Mouse (Mus musculus) forebrain, embryonic 11.5 days (tissue): ENCODE measurements around the gene Eps15l1. TPM values are rescaled to one million over a fixed set of nuclear protein-coding genes. Genes with fewer than 3 reads are reported as not detected.

ENCODE experiments used
- ATAC-seq: fragments of 200-750 bp; cut with Nextera tagmentation; replicated peaks from 2 replicates; pipeline ENCODE4 v1.8.0; 2017; ENCODE audit warnings: moderate TSS enrichment; ENCODE audit not compliant: low FRiP score
- DNase-seq: peaks from one replicate; pipeline ENCODE4 v3.0.0-alpha.2; 2017; ENCODE audit warnings: low spot score
- H3K27ac ChIP-seq: fragments of 300-500 bp; sonication (generic); 2 replicates; pipeline ENCODE4 v1.5.1; 2014; ENCODE audit warnings: low read depth, low read length
- H3K27me3 ChIP-seq: fragments of 300-500 bp; sonication (generic); 2 replicates; pipeline ENCODE4 v1.6.1; 2014; ENCODE audit warnings: mild to moderate bottlenecking, low read length, mixed read lengths; ENCODE audit not compliant: control insufficient read depth, insufficient read depth
- H3K36me3 ChIP-seq: fragments of 300-500 bp; sonication (generic); 2 replicates; pipeline ENCODE4 v1.6.1; 2014; ENCODE audit warnings: mild to moderate bottlenecking, low read length, moderate library complexity, mixed read lengths; ENCODE audit not compliant: control insufficient read depth, insufficient read depth
- H3K4me1 ChIP-seq: fragments of 300-500 bp; sonication (generic); replicated peaks from 2 replicates; pipeline ENCODE4 v1.6.1; 2014; ENCODE audit warnings: low read length, mixed read lengths; ENCODE audit not compliant: control insufficient read depth, insufficient read depth
- H3K4me2 ChIP-seq: fragments of 300-500 bp; sonication (generic); 2 replicates; pipeline ENCODE4 v1.6.1; 2014; ENCODE audit warnings: low read depth, mild to moderate bottlenecking, low read length, moderate library complexity, mixed read lengths; ENCODE audit not compliant: severe bottlenecking
- H3K4me3 ChIP-seq: fragments of 300-500 bp; sonication (generic); 2 replicates; pipeline ENCODE4 v1.5.1; 2014; ENCODE audit warnings: low read depth, low read length
- H3K9ac ChIP-seq: fragments of 300-500 bp; sonication (generic); 2 replicates; pipeline ENCODE4 v1.6.1; 2014; ENCODE audit warnings: low read length
- H3K9me3 ChIP-seq: fragments of 300-500 bp; sonication (generic); 2 replicates; pipeline ENCODE4 v1.6.1; 2016; ENCODE audit warnings: low read length, mixed read lengths; ENCODE audit not compliant: control insufficient read depth
- WGBS: fragments of 180-500 bp; shearing (Covaris S2); extraction: QIAGEN DNeasy Blood & Tissue Kit; methylation state at CpG from one replicate; pipeline ENCODE4 v1.1.7; 2014; 5-methylcytosine and 5-hydroxymethylcytosine counted together
- polyA plus RNA-seq: library from polyadenylated mRNA; unstranded; fragments of >200 nt; fragmentation: Nextera tagmentation; extraction: Ambion mirVana; gene quantifications from 2 replicates; pipeline ENCODE4 v1.2.1, GENCODE M21; 2014

Eps15l1 gene
- polyA plus RNA-seq, 1 experiment from 2014 or later: 78.4 TPM

DNA sequence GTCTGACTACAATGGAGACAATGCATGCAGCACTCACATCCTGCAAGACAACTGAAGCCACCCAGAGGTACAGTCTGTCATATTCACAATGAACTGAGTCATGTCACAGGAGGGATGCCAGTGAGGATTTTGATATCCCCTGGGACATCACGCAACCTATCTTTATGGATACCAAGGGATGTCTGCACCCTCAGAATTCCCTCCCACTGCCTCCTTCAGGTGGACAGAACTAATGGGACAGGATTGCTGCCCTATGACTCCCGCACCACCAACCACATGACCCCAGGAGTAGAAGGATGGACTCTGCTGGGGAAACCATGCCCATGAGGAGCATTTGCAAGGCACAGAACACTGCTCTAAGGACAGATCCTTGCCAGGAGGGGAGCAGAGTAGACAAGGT, 54.8 kb downstream of the Eps15l1 start:
- Histone ChIP-seq H3K4me2 (no peak overlapping the region), H3K27ac (no peak overlapping the region), H3K9ac (no peak overlapping the region), H3K4me1 (no peaks in the 10 kb centered on the region), H3K36me3 (peaks cover 6% of the 10 kb centered on the region), H3K4me3 (no peak overlapping the region), H3K27me3 (no peaks in the 10 kb centered on the region), H3K9me3 (no peaks in the 10 kb centered on the region)
- ATAC-seq: no peak
- 96% methylated on average over 2 of the region's 2 CpGs for WGBS
- no peak for DNase-seq

DNA sequence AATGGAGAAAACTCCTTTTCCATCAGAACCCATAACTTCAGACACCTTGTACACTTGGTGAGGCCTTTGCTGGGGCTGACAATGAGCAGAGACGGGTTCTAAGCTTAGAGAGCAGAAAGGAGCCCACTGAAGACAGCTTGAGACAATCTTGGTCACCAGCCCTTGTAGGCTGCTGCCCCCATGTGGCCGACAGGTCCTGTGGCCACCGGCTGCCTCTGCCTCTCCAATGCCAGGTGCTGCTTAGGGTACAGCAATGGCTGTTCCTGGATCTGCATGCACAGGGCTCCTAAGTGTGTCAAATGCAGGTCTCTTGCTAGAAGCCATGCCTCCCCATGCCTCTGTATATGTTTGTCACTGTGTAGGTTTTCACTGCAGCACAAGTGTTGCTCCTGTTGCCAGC, 55.4 kb downstream of the Eps15l1 start:
- no peaks in the 10 kb centered on the region for H3K4me1 ChIP-seq

DNA sequence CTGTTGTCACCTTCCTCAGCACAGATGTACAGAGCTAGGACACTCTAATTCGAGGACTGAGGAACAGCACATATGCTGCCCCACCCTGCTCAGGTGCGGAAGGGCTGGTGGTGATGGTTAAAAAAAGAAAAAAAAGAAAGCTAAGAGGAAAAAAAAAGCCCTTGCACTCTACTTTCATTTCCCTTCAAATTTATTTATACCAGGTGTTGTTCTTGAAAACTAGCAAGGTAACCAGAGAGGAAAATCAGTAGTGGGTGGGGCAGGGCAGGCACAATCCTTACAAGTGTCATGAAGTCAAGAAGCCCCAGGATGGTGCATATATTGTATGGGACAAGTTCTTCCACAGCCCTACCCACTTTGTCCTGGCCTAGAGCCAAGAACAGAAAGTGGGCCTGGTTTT, 56.2 kb downstream of the Eps15l1 start:
- H3K4me2 ChIP-seq: no peak overlapping the region
- no peaks in the 10 kb centered on the region for H3K9me3 ChIP-seq
- H3K4me3 ChIP-seq: no peak overlapping the region
- H3K4me1 ChIP-seq: no peaks in the 10 kb centered on the region
- H3K36me3 ChIP-seq: peaks cover 4% of the 10 kb centered on the region
- DNase-seq (no peak), ATAC-seq (no peak)
- no peaks in the 10 kb centered on the region for H3K27me3 ChIP-seq
- WGBS: 97% methylated on average over 2 of the region's 2 CpGs
- no peak overlapping the region for H3K9ac ChIP-seq
- no peak overlapping the region for H3K27ac ChIP-seq

More for the DNA sequence above, 55.4 kb downstream of the Eps15l1 start:
- H3K27ac ChIP-seq: no peak overlapping the region
- WGBS: 26% methylated on average over 3 of the region's 3 CpGs
- no peaks in the 10 kb centered on the region for H3K9me3 ChIP-seq
- DNase-seq (peak; percentile 77), ATAC-seq (no peak)
- peaks cover 6% of the 10 kb centered on the region for H3K36me3 ChIP-seq
- no peak overlapping the region for H3K4me2 ChIP-seq
- H3K27me3 ChIP-seq: no peaks in the 10 kb centered on the region
- no peak overlapping the region for H3K9ac ChIP-seq
- no peak overlapping the region for H3K4me3 ChIP-seq

DNA sequence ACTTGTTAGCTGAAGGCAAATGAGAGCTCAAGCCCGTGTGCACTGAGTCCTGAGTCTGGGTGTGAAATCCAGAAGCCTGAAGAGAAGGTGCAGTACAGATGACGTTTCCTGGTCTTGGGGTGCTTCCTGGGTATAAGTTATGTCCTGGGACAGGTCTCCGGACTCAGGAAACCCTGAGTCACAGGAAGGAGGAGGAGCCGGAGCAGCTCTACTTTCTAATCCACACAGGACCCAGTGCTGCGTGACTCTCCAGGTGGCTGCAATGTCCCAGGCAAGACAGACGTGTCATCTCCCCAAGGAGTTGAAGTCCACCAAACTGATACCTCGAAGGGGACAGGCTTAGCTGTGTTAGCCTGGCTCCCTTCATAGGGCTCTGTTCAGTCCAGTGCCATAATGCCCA, 57.8 kb downstream of the Eps15l1 start:
- 86% methylated on average over 7 of the region's 7 CpGs for WGBS
- DNase-seq: no peak
- ATAC-seq: no peak

DNA sequence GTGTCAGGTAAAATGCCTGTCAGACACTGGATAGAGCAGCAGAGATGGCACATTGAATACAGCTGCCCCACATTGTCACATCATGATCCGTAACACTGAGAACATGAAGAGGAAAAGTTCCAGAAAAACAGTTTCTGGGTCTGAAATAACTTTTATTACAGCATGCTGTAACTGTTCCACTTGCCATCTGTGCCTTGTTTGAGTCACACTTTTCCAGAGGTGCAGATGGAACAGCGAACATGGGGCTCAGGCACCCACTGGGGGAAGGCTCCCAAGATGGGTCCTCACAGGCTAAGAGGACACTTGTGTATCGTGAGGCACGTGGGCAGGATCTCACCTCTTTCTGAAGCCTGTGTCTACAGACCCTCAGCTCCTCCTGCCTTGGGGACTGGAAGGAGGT, 58.5 kb downstream of the Eps15l1 start:
- H3K9me3 ChIP-seq: no peaks in the 10 kb centered on the region
- H3K9ac ChIP-seq: no peak overlapping the region
- no peaks in the 10 kb centered on the region for H3K4me1 ChIP-seq
- H3K4me2 ChIP-seq: no peak overlapping the region
- DNase-seq (no peak), ATAC-seq (no peak)
- 87% methylated on average over 4 of the region's 4 CpGs for WGBS
- no peak overlapping the region for H3K27ac ChIP-seq
- H3K27me3 ChIP-seq: no peaks in the 10 kb centered on the region
- no peak overlapping the region for H3K4me3 ChIP-seq
- H3K36me3 ChIP-seq: peaks cover 7% of the 10 kb centered on the region

More for the DNA sequence above, 57.8 kb downstream of the Eps15l1 start:
- no peak overlapping the region for H3K4me2 ChIP-seq
- H3K9ac ChIP-seq: no peak overlapping the region
- H3K4me3 ChIP-seq: no peak overlapping the region
- H3K36me3 ChIP-seq: peaks cover 7% of the 10 kb centered on the region
- no peak overlapping the region for H3K27ac ChIP-seq
- no peaks in the 10 kb centered on the region for H3K27me3 ChIP-seq
- H3K9me3 ChIP-seq: no peaks in the 10 kb centered on the region
- H3K4me1 ChIP-seq: no peaks in the 10 kb centered on the region

DNA sequence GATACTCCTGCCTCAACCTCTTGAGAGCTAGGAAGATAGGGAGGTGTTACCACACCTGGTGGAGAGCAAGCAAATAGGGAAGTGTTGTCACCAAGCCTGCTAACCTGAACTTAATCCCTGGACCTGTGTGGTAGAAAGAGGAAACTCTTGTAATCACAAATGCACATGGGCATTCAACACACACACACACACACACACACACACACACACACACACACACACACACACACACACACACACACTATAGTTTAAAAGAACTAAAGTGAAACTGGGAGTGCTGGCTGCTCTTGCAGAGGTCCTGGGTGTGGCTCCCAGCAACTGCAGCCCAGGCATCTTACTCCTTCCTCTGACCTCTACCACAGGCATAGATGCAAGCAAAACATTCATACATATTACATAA, 61.1 kb downstream of the Eps15l1 start:
- Histone ChIP-seq H3K36me3 (peaks cover 10% of the 10 kb centered on the region), H3K4me2 (no peak overlapping the region), H3K4me3 (no peak overlapping the region), H3K27me3 (no peaks in the 10 kb centered on the region), H3K9ac (no peak overlapping the region), H3K27ac (no peak overlapping the region), H3K9me3 (no peaks in the 10 kb centered on the region), H3K4me1 (no peaks in the 10 kb centered on the region)
- no peak for ATAC-seq
- no peak for DNase-seq

DNA sequence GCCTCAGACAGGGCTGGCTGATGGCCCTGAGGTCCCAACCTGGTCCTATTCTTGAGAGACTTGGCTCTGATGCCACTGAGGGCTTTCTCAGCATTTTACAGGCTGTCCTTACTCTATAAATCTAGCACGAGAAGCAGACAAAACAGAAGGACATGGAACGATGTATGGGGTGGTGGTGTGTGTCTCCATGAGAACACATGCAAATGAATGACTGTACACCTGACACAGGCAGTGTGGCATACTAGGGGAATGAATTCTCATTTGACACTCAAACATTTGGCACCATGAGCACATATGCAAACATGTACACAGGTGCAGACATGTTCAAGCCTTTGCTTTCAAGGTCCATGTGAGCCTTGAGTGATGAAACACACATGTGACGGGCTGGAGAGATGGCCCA, 64.7 kb downstream of the Eps15l1 start:
- Histone ChIP-seq H3K36me3 (peaks cover 10% of the 10 kb centered on the region), H3K27me3 (no peaks in the 10 kb centered on the region), H3K4me1 (no peaks in the 10 kb centered on the region), H3K4me2 (no peak overlapping the region), H3K4me3 (no peak overlapping the region), H3K27ac (no peak overlapping the region), H3K9ac (no peak overlapping the region), H3K9me3 (no peaks in the 10 kb centered on the region)
- no peak for DNase-seq
- no peak for ATAC-seq
- 90% methylated on average over 3 of the region's 3 CpGs for WGBS

DNA sequence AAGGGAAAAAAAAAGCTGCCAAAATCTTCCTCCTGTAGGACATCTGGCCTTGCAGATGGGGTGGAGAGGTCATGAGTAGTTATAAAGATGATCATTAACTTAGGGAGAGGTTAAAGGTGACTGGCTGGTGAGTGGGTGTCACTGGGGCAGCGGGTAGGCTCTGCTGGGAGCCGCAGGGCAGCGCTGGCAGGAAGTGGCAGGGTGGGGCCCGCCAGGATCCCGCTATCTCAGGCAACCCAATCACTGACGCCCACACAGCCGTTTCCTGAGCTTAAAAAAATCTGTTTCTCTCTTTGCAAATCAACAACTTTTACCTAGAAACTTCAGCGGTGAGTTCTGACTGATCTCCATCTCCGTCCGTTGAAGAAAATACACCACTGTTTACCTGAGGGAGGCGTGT, 67.0 kb downstream of the Eps15l1 start:
- H3K9ac ChIP-seq: no peak overlapping the region
- ATAC-seq (no peak), DNase-seq (no peak)
- H3K36me3 ChIP-seq: peaks cover 4% of the 10 kb centered on the region; the same call in 1 of the 2 replicates
- H3K27ac ChIP-seq: no peak overlapping the region
- no peak overlapping the region for H3K4me2 ChIP-seq
- no peaks in the 10 kb centered on the region for H3K4me1 ChIP-seq
- H3K4me3 ChIP-seq: no peak overlapping the region
- H3K27me3 ChIP-seq: no peaks in the 10 kb centered on the region
- 80% methylated on average over 11 of the region's 11 CpGs for WGBS
- no peaks in the 10 kb centered on the region for H3K9me3 ChIP-seq

DNA sequence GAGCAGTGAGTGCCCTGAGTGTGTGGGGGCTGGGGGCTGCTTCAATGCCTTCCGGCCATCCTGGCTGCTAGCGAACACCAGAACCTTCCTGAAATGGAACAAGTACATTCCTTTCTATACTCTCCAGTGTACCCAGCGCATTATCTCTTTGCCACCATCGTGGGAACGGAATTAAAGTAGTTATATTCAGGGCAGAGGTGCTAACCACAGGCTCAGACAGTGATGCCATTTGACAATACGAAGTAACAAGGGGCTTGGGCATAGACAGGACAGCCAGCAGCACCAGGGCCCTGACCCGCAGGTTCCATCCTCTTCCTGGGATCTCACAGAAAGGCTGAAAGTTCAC, 67.6 kb downstream of the Eps15l1 start:
- no peak overlapping the region for H3K4me2 ChIP-seq
- H3K4me1 ChIP-seq: no peaks in the 10 kb centered on the region
- no peaks in the 10 kb centered on the region for H3K9me3 ChIP-seq
- no peak overlapping the region for H3K4me3 ChIP-seq
- H3K27ac ChIP-seq: no peak overlapping the region; the same call in 1 of the 2 replicates
- H3K36me3 ChIP-seq: peaks cover 3% of the 10 kb centered on the region; the same call in 1 of the 2 replicates
- no peak overlapping the region for H3K9ac ChIP-seq
- WGBS: 92% methylated on average over 7 of the region's 7 CpGs
- no peak for DNase-seq
- no peak for ATAC-seq
- no peaks in the 10 kb centered on the region for H3K27me3 ChIP-seq
